Mouse (Mus musculus): ENCODE results near the gene Gm28051. TPM values are rescaled to one million over a fixed set of nuclear protein-coding genes. Genes with fewer than 3 reads are reported as not detected.

Gene Gm28051
- total and polyA plus RNA-seq, 3 experiments, result not detected

- H3K27ac ChIP-seq (ENCODE audit: insufficient read depth, low read depth), result no peak overlapping the region
- H3K9ac ChIP-seq (ENCODE audit: insufficient read depth, low read depth), result no peak overlapping the region
- DNase-seq (ENCODE audit: extremely low read depth), result no peak
- H3K9me3 ChIP-seq (replicated peaks; ENCODE audit: low read length), result no peaks in the 10 kb centered on the region
- in situ Hi-C loops (cut with MboI; ENCODE audit: low pct_ligation_motif_present, low pct_unique_long_range_greater_than_20kb, low sequenced_read_pairs), result no loop called here
- no peaks in the 10 kb centered on the region for H3K27me3 ChIP-seq (replicated peaks)
- peaks cover 0 to 4% of the 10 kb centered on the region in 2 experiments; a peak in 2 of 4 replicates for H3K4me1 ChIP-seq (ENCODE audit: control insufficient read depth in 1 of 2, insufficient read depth in 2 of 2)
- peaks cover 28 to 65% of the 10 kb centered on the region in 2 experiments for H3K36me3 ChIP-seq (replicated peaks in 1 of 2; ENCODE audit: control insufficient read depth in 1 of 2, insufficient read depth in 1 of 2, low read length in 1 of 2)
- H3K4me3 ChIP-seq (replicated peaks in 1 of 3; ENCODE audit: low read depth in 2 of 3, low read length in 2 of 3, poor library complexity in 1 of 3), result no peak overlapping the region
- H3K79me2 ChIP-seq (replicated peaks; ENCODE audit: control insufficient read depth, extremely low read depth, insufficient read depth, poor library complexity, severe bottlenecking), result no peaks in the 10 kb centered on the region
- TF ChIP-seq MEF2A (IDR thresholded peaks at IDR 0.05; ENCODE audit: borderline replicate concordance, low read depth, low read length) (no peak), CTCF (conservative IDR thresholded peaks at IDR 0.05 in 1 of 2, IDR thresholded peaks at IDR 0.05 in 1 of 2; ENCODE audit: low read depth in 2 of 2, low read length in 2 of 2) (peak in 1 of 2 experiments; percentile 42; a peak in 2 of 4 replicates)
- no peak overlapping the region for H3K4me2 ChIP-seq (ENCODE audit: insufficient read depth, low read depth, poor library complexity, severe bottlenecking)
- dilution Hi-C loops (cut with MboI; ENCODE audit: extremely low pct_ligation_motif_present, extremely low pct_unique_long_range_greater_than_20kb, low sequenced_read_pairs), result no loop called here
These were observed 21.9 kb upstream of the Gm28051 start for GRCm38 (mm10) chr12:102779452-102779851.

GRCm38 (mm10) chr12:102778151-102778550 lies 20.6 kb upstream of the Gm28051 start:
- peaks cover 0 to 4% of the 10 kb centered on the region in 2 experiments; a peak in 2 of 4 replicates for H3K4me1 ChIP-seq (ENCODE audit: control insufficient read depth in 1 of 2, insufficient read depth in 2 of 2)
- H3K27ac ChIP-seq (ENCODE audit: insufficient read depth, low read depth), result no peak overlapping the region
- in situ Hi-C loops (cut with MboI; ENCODE audit: low pct_ligation_motif_present, low pct_unique_long_range_greater_than_20kb, low sequenced_read_pairs), result no loop called here
- no peak for TF ChIP-seq MYC (IDR thresholded peaks at IDR 0.05; ENCODE audit: low read depth, low read length)
- no peak for TF ChIP-seq MAZ (IDR thresholded peaks at IDR 0.05; ENCODE audit: low read depth, low read length)
- TF ChIP-seq SIN3A (IDR thresholded peaks at IDR 0.05; ENCODE audit: low read length), result no peak
- no peak for TF ChIP-seq MEF2A (IDR thresholded peaks at IDR 0.05; ENCODE audit: borderline replicate concordance, low read depth, low read length)
- TF ChIP-seq CTCF (conservative IDR thresholded peaks at IDR 0.05 in 1 of 2, IDR thresholded peaks at IDR 0.05 in 1 of 2; ENCODE audit: low read depth in 2 of 2, low read length in 2 of 2), result no peak
- no peak for TF ChIP-seq EP300 (IDR thresholded peaks at IDR 0.05; ENCODE audit: low read length)
- TF ChIP-seq HCFC1 (IDR thresholded peaks at IDR 0.05; ENCODE audit: low read depth, low read length), result no peak
- no peak for TF ChIP-seq POLR2A (IDR thresholded peaks at IDR 0.05; ENCODE audit: low read depth, low read length)
- no peak for TF ChIP-seq ZKSCAN1 (IDR thresholded peaks at IDR 0.05; ENCODE audit: borderline replicate concordance, low read depth, low read length)
- no peak for TF ChIP-seq NELFE (IDR thresholded peaks at IDR 0.05; ENCODE audit: low read depth, low read length)
- TF ChIP-seq POLR2AphosphoS2 (IDR thresholded peaks at IDR 0.05; ENCODE audit: low read depth, low read length), result no peak
- no peak for TF ChIP-seq RCOR1 (conservative IDR thresholded peaks at IDR 0.05; ENCODE audit: low read depth, low read length)
- no peak for TF ChIP-seq E2F4 (IDR thresholded peaks at IDR 0.05; ENCODE audit: insufficient replicate concordance, low read depth, low read length)
- no peak for TF ChIP-seq ETS1 (conservative IDR thresholded peaks at IDR 0.05; ENCODE audit: low read depth, low read length)
- TF ChIP-seq SMC3 (IDR thresholded peaks at IDR 0.05; ENCODE audit: low read depth, low read length), result no peak
- TF ChIP-seq CHD2 (IDR thresholded peaks at IDR 0.05; ENCODE audit: low read length), result no peak
- no peak for TF ChIP-seq GABPA (IDR thresholded peaks at IDR 0.05; ENCODE audit: insufficient replicate concordance, low read depth, low read length)
- H3K9me3 ChIP-seq (replicated peaks; ENCODE audit: low read length), result no peaks in the 10 kb centered on the region
- no peak overlapping the region for H3K9ac ChIP-seq (ENCODE audit: insufficient read depth, low read depth)
- dilution Hi-C loops (cut with MboI; ENCODE audit: extremely low pct_ligation_motif_present, extremely low pct_unique_long_range_greater_than_20kb, low sequenced_read_pairs), result no loop called here
- peaks cover 37 to 66% of the 10 kb centered on the region in 2 experiments for H3K36me3 ChIP-seq (replicated peaks in 1 of 2; ENCODE audit: control insufficient read depth in 1 of 2, insufficient read depth in 1 of 2, low read length in 1 of 2)
- no peak overlapping the region for H3K4me2 ChIP-seq (ENCODE audit: insufficient read depth, low read depth, poor library complexity, severe bottlenecking)
- H3K79me2 ChIP-seq (replicated peaks; ENCODE audit: control insufficient read depth, extremely low read depth, insufficient read depth, poor library complexity, severe bottlenecking), result no peaks in the 10 kb centered on the region
- H3K4me3 ChIP-seq (replicated peaks in 1 of 3; ENCODE audit: low read depth in 2 of 3, low read length in 2 of 3, poor library complexity in 1 of 3), result no peak overlapping the region
- DNase-seq (ENCODE audit: extremely low read depth), result no peak
- H3K27me3 ChIP-seq (replicated peaks), result no peaks in the 10 kb centered on the region
